Mouse (Mus musculus) kidney, adult 2 months (tissue): ENCODE results near the gene Zfpm1. TPM values are rescaled to one million over a fixed set of nuclear protein-coding genes. Genes with fewer than 3 reads are reported as not detected.

Source experiments
- DNase-seq: peaks from one replicate; pipeline ENCODE4 v3.0.0; 2021
- H3K27ac ChIP-seq: fragments of 200-500 bp; 2 replicates; pipeline ENCODE4 v1.5.1; 2012; ENCODE audit warnings: low read depth, low read length, control low read depth, inconsistent platforms; ENCODE audit not compliant: insufficient read depth
- H3K27me3 ChIP-seq: fragments of 200-500 bp; replicated peaks from 2 replicates; pipeline ENCODE4 v1.6.1; 2012; ENCODE audit warnings: mild to moderate bottlenecking, moderate library complexity, low read length, inconsistent platforms; ENCODE audit not compliant: control insufficient read depth, insufficient read depth
- H3K36me3 ChIP-seq: fragments of 200-500 bp; 2 replicates; pipeline ENCODE4 v1.6.1; 2012; ENCODE audit warnings: mild to moderate bottlenecking, moderate library complexity, low read length, inconsistent platforms; ENCODE audit not compliant: control insufficient read depth, insufficient read depth
- H3K4me1 ChIP-seq: fragments of 200-500 bp; 2 replicates; pipeline ENCODE4 v1.6.1; 2011; ENCODE audit warnings: low read length; ENCODE audit not compliant: control insufficient read depth, insufficient read depth
- H3K4me3 ChIP-seq: fragments of 200-500 bp; 2 replicates; pipeline ENCODE4 v1.5.1; 2011; ENCODE audit warnings: mild to moderate bottlenecking, low read depth, low read length, control low read depth; ENCODE audit not compliant: insufficient read depth
- CTCF ChIP-seq: fragments of 200-500 bp; conservative IDR thresholded peaks from 2 replicates; pipeline ENCODE4 v1.5.1; 2011; ENCODE audit warnings: low read depth, mild to moderate bottlenecking, control low read depth, low read length, moderate library complexity, mixed read lengths; ENCODE audit not compliant: insufficient read depth, insufficient read length
- POLR2A ChIP-seq: fragments of 200-500 bp; IDR thresholded peaks from one replicate; pipeline ENCODE4 v1.6.1; 2011; ENCODE audit warnings: low read depth, low read length, control low read depth
- WGBS: fragments of 180-500 bp; shearing (Covaris S2); methylation state at CpG from one replicate; pipeline ENCODE4 v1.1.7; 2018; 5-methylcytosine and 5-hydroxymethylcytosine counted together
- polyA plus RNA-seq: library from polyadenylated mRNA; depleted of rRNA; stranded (reverse); fragments of >200 nt; gene quantifications from 2 replicates; pipeline ENCODE4 v1.2.3, GENCODE M21; 2012

Zfpm1 gene
- polyA plus RNA-seq, 1 experiment = 9.7 TPM

GRCm38 (mm10) chr8:122312553-122312952 lies 30.6 kb downstream of the Zfpm1 start:
- no peak overlapping the region for H3K27ac ChIP-seq

GRCm38 (mm10) chr8:122313310-122313709 lies 31.4 kb downstream of the Zfpm1 start:
- Histone ChIP-seq H3K36me3 (no peaks in the 10 kb centered on the region), H3K4me1 (no peaks in the 10 kb centered on the region; the same call in 1 of the 2 replicates), H3K27ac (no peak overlapping the region), H3K4me3 (no peak overlapping the region), H3K27me3 (no peaks in the 10 kb centered on the region)
- no peak for TF ChIP-seq CTCF
- no peak for TF ChIP-seq POLR2A
- WGBS = 80% methylated on average over 12 of the region's 12 CpGs
- DNase-seq = no peak

More at GRCm38 (mm10) chr8:122312553-122312952, 30.6 kb downstream of the Zfpm1 start:
- WGBS = 78% methylated on average over 2 of the region's 2 CpGs
- Histone ChIP-seq H3K4me1 (no peaks in the 10 kb centered on the region; the same call in 1 of the 2 replicates), H3K36me3 (no peaks in the 10 kb centered on the region), H3K27me3 (no peaks in the 10 kb centered on the region), H3K4me3 (no peak overlapping the region)
- TF ChIP-seq CTCF (no peak), POLR2A (no peak)
- DNase-seq = peak; percentile 25

GRCm38 (mm10) chr8:122314899-122315496 lies 33.1 kb downstream of the Zfpm1 start:
- DNase-seq = peak; percentile 73
- TF ChIP-seq CTCF (no peak), POLR2A (no peak)
- Histone ChIP-seq H3K4me1 (no peaks in the 10 kb centered on the region; the same call in 1 of the 2 replicates), H3K4me3 (no peak overlapping the region), H3K27ac (peak overlapping the region; percentile 52; the same call in 1 of the 2 replicates), H3K36me3 (no peaks in the 10 kb centered on the region), H3K27me3 (no peaks in the 10 kb centered on the region)
- 61% methylated on average over 13 of the region's 13 CpGs for WGBS

- H3K27me3 ChIP-seq = no peaks in the 10 kb centered on the region
- no peaks in the 10 kb centered on the region for H3K36me3 ChIP-seq
- H3K4me3 ChIP-seq = no peak overlapping the region
- TF ChIP-seq CTCF (no peak), POLR2A (no peak)
- DNase-seq = no peak
- no peak overlapping the region for H3K27ac ChIP-seq
- H3K4me1 ChIP-seq = no peaks in the 10 kb centered on the region; the same call in 1 of the 2 replicates
- WGBS = 69% methylated on average over 2 of the region's 2 CpGs
Observed at GRCm38 (mm10) chr8:122316402-122316801, 34.5 kb downstream of the Zfpm1 start.

- Histone ChIP-seq H3K36me3 (no peaks in the 10 kb centered on the region), H3K27ac (no peak overlapping the region), H3K4me3 (no peak overlapping the region), H3K27me3 (no peaks in the 10 kb centered on the region), H3K4me1 (no peaks in the 10 kb centered on the region; the same call in 1 of the 2 replicates)
- WGBS = 65% methylated on average over 8 of the region's 8 CpGs
- TF ChIP-seq CTCF (no peak), POLR2A (no peak)
- no peak for DNase-seq
Observed at GRCm38 (mm10) chr8:122317918-122318475, 36.1 kb downstream of the Zfpm1 start.

GRCm38 (mm10) chr8:122319045-122319707 lies 37.2 kb downstream of the Zfpm1 start:
- Histone ChIP-seq H3K27me3 (no peaks in the 10 kb centered on the region), H3K4me3 (no peak overlapping the region), H3K27ac (no peak overlapping the region), H3K36me3 (no peaks in the 10 kb centered on the region), H3K4me1 (no peaks in the 10 kb centered on the region; the same call in 1 of the 2 replicates)
- DNase-seq = no peak
- no peak for TF ChIP-seq CTCF
- 82% methylated on average over 11 of the region's 11 CpGs for WGBS

GRCm38 (mm10) chr8:122319708-122320075 lies 37.8 kb downstream of the Zfpm1 start:
- no peak for DNase-seq

More at GRCm38 (mm10) chr8:122319708-122320075, 37.8 kb downstream of the Zfpm1 start:
- Histone ChIP-seq H3K36me3 (no peaks in the 10 kb centered on the region), H3K27ac (no peak overlapping the region), H3K4me3 (no peak overlapping the region), H3K27me3 (no peaks in the 10 kb centered on the region), H3K4me1 (no peaks in the 10 kb centered on the region; the same call in 1 of the 2 replicates)
- TF ChIP-seq CTCF (no peak), POLR2A (no peak)
- WGBS = 88% methylated on average over 7 of the region's 7 CpGs
